Mouse (Mus musculus) embryonic facial prominence, embryonic 13.5 days (tissue): Measurements from ENCODE around the gene Gm28048. TPM values are rescaled to one million over a fixed set of nuclear protein-coding genes. Genes with fewer than 3 reads are reported as not detected.

Experiments used
- ATAC-seq: fragments of 200-750 bp; cut with Nextera tagmentation; 2 replicates; pipeline ENCODE4 v1.8.0; 2017; ENCODE audit warnings: low read depth; ENCODE audit not compliant: insufficient number of reproducible peaks, insufficient read depth, low FRiP score, low TSS enrichment
- H3K27ac ChIP-seq: fragments of 300-500 bp; sonication (generic); 2 replicates; pipeline ENCODE4 v1.5.1; 2015; ENCODE audit warnings: moderate library complexity, mild to moderate bottlenecking, inconsistent platforms
- H3K27me3 ChIP-seq: fragments of 300-500 bp; sonication (generic); 2 replicates; pipeline ENCODE4 v1.6.1; 2015; ENCODE audit warnings: mild to moderate bottlenecking, inconsistent platforms
- H3K36me3 ChIP-seq: fragments of 300-500 bp; sonication (generic); 2 replicates; pipeline ENCODE4 v1.6.1; 2015; ENCODE audit warnings: mild to moderate bottlenecking, inconsistent platforms
- H3K4me1 ChIP-seq: fragments of 300-500 bp; sonication (generic); 2 replicates; pipeline ENCODE4 v1.6.1; 2015; ENCODE audit warnings: inconsistent platforms
- H3K4me2 ChIP-seq: fragments of 300-500 bp; sonication (generic); 2 replicates; pipeline ENCODE4 v1.6.1; 2015; ENCODE audit warnings: moderate library complexity, mild to moderate bottlenecking, inconsistent platforms
- H3K4me3 ChIP-seq: fragments of 300-500 bp; sonication (generic); 2 replicates; pipeline ENCODE4 v1.5.1; 2015; ENCODE audit warnings: mild to moderate bottlenecking, inconsistent platforms
- H3K9ac ChIP-seq: fragments of 300-500 bp; sonication (generic); 2 replicates; pipeline ENCODE4 v1.6.1; 2015; ENCODE audit warnings: mild to moderate bottlenecking, inconsistent platforms
- H3K9me3 ChIP-seq: fragments of 300-500 bp; sonication (generic); 2 replicates; pipeline ENCODE4 v1.6.1; 2016; ENCODE audit warnings: inconsistent platforms
- whole genome bisulfite sequencing: fragments of 180-500 bp; shearing (Covaris S2); methylation state at CpG from one replicate; pipeline ENCODE4 v1.1.7; 2015; ENCODE audit warnings: mixed read lengths; 5-methylcytosine and 5-hydroxymethylcytosine counted together
- polyA plus RNA-seq: library from polyadenylated mRNA; unstranded; fragments of >200 nt; fragmentation: Nextera tagmentation; extraction: Ambion mirVana; gene quantifications from 2 replicates; pipeline ENCODE4 v1.2.1, GENCODE M21; 2015

Gene Gm28048
- polyA plus RNA-seq, 1 experiment from 2014 or later = 8.6 TPM

DNA sequence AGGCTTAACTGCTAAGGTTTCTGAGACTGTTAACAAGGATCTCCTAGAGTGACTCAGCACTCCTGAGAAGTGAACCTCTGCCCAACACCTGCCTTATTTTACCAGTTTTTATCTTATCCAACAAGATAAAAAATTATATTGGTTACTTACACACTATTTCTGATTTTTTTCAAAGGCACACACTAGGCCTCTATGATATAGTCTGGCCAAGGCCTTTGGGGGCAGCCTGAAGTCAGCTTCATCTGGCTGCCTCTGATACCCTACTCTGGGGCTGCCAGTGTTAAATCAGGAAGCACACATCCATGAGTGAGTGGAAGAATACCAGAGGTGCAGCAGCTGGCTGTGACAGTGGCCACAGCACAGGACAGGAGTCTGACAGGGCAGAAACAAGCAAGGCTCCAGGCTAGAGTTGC is 75.4 kb downstream of the Gm28048 start:
- no peak overlapping the region for H3K9ac ChIP-seq
- no peaks in the 10 kb centered on the region for H3K36me3 ChIP-seq
- no peak overlapping the region for H3K4me2 ChIP-seq
- no peaks in the 10 kb centered on the region for H3K4me1 ChIP-seq
- no peak overlapping the region for H3K4me3 ChIP-seq
- no peaks in the 10 kb centered on the region for H3K9me3 ChIP-seq
- H3K27me3 ChIP-seq = no peaks in the 10 kb centered on the region
- H3K27ac ChIP-seq = no peak overlapping the region
- ATAC-seq = no peak

DNA sequence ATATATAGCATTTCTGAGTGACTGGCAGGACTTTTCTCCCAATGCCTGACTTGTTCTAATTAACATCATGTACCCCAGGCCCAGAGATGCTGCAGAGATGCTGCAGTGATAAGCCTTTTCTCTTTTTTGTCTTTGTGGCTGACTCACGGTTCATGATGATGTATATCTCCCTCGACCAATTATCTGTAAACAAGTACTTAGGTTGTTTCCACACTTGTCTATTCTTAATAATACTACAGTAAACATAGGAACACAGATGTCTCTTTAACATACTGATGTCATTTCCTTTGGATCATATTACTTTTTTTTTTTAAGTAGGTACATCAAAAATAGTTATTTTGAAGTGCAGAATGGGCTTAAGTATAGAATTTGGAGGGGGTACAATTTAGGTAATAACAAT is 79.0 kb downstream of the Gm28048 start:
- Histone ChIP-seq H3K36me3 (peaks cover 15% of the 10 kb centered on the region; the same call in 1 of the 2 replicates), H3K9ac (no peak overlapping the region), H3K4me3 (no peak overlapping the region), H3K4me1 (no peaks in the 10 kb centered on the region), H3K9me3 (no peaks in the 10 kb centered on the region), H3K27ac (no peak overlapping the region), H3K27me3 (no peaks in the 10 kb centered on the region), H3K4me2 (no peak overlapping the region)
- WGBS = 66% methylated on average over 2 of the region's 2 CpGs
- no peak for ATAC-seq

DNA sequence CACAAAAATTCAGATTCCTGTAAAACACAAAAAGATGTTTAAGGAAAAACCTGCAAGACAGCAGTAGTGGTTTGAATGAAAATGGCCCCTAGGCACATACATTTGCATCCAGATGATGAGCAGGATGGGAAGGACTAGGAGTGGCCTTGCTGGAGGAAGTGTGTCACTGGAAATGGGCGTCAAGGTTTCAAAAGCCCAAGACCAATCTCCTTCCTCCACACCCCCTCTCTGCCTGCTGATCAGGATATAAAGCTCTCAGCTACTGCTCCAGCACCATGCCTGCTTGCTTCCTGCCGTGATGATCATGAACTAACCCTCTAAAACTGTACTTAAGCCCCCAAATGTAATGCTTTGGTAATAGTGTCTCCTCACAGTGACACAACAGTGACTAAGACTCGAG is 81.8 kb downstream of the Gm28048 start:
- Histone ChIP-seq H3K27me3 (no peaks in the 10 kb centered on the region), H3K4me1 (no peaks in the 10 kb centered on the region), H3K9me3 (no peaks in the 10 kb centered on the region), H3K36me3 (peaks cover 15% of the 10 kb centered on the region; the same call in 1 of the 2 replicates), H3K4me3 (no peak overlapping the region), H3K27ac (no peak overlapping the region), H3K9ac (no peak overlapping the region), H3K4me2 (no peak overlapping the region)
- 83% methylated on average over 3 of the region's 3 CpGs for WGBS
- ATAC-seq = no peak

DNA sequence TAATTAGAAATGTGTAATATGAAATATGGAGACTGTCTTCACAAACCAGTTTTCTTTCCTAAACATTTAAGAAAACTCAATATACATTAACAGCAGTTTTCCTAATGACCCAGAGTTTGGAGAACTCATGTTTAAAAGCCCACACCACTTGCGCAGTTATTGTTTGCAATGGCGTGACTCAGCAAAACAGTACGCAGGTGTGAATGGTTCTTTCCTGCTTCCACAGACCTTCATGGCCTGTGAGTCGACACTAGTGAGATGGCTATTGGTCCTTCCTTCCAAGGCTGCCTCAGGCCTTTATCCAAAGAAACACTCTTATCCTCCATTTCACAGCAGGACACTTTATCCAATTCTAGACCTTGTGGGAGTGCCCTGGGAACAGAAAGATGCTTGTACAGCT is 84.2 kb downstream of the Gm28048 start:
- no peak overlapping the region for H3K4me2 ChIP-seq
- H3K27ac ChIP-seq = no peak overlapping the region
- H3K9ac ChIP-seq = no peak overlapping the region
- H3K27me3 ChIP-seq = no peaks in the 10 kb centered on the region
- no peak for ATAC-seq
- H3K4me3 ChIP-seq = no peak overlapping the region
- WGBS = 88% methylated on average over 4 of the region's 4 CpGs
- H3K4me1 ChIP-seq = no peaks in the 10 kb centered on the region
- peaks cover 15% of the 10 kb centered on the region; the same call in 1 of the 2 replicates for H3K36me3 ChIP-seq
- H3K9me3 ChIP-seq = no peaks in the 10 kb centered on the region

DNA sequence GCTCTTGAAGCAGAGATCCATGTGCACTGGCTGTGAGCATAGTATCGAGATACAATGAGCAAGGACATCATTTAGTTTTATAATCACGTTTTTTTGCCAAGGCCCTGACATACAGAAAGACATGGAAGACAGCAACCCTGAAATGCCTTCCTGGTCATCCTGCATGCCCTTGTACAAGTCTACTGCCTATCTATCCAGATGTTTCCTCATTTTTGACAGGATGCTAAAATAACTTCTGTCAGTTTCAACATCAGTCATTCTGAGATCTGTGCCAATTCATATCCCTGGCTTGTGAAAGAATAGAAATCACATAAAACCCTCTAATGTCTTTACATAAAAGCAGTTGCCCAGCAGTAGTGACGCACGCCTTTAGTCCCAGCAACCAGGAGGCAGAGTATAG is 84.8 kb downstream of the Gm28048 start:
- WGBS = 90% methylated on average over 4 of the region's 4 CpGs
- Histone ChIP-seq H3K9ac (no peak overlapping the region), H3K4me2 (no peak overlapping the region), H3K4me1 (no peaks in the 10 kb centered on the region), H3K36me3 (peaks cover 15% of the 10 kb centered on the region; the same call in 1 of the 2 replicates), H3K27me3 (no peaks in the 10 kb centered on the region), H3K27ac (no peak overlapping the region), H3K9me3 (no peaks in the 10 kb centered on the region), H3K4me3 (no peak overlapping the region)
- no peak for ATAC-seq

DNA sequence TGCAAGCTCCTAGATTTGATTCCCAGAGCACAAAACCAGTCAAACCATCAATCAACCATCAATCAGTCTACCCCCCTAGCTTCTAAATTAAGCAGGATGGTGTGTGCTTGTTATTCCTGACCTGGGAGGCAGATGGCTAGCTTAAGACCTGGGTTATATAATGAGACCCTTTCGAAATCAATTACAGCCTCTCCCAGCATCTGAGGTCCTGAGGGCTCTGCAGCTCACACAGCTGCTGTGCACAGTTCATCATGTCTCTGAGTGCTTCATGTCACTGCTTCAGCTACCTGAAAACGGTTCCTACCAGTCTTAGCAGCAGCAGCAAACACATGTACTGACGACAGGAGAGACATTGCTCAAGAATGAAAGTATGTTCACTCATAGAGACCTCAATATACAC is 88.8 kb downstream of the Gm28048 start:
- 50% methylated on average over 3 of the region's 3 CpGs for WGBS
- Histone ChIP-seq H3K9ac (no peak overlapping the region), H3K9me3 (no peaks in the 10 kb centered on the region), H3K27ac (no peak overlapping the region), H3K4me3 (no peak overlapping the region), H3K4me2 (no peak overlapping the region), H3K36me3 (peaks cover 2% of the 10 kb centered on the region; the same call in 1 of the 2 replicates), H3K4me1 (0 out of 2 replicates have a peak, but pooled peaks cover 3% of the 10 kb centered on the region), H3K27me3 (no peaks in the 10 kb centered on the region)
- ATAC-seq = no peak

DNA sequence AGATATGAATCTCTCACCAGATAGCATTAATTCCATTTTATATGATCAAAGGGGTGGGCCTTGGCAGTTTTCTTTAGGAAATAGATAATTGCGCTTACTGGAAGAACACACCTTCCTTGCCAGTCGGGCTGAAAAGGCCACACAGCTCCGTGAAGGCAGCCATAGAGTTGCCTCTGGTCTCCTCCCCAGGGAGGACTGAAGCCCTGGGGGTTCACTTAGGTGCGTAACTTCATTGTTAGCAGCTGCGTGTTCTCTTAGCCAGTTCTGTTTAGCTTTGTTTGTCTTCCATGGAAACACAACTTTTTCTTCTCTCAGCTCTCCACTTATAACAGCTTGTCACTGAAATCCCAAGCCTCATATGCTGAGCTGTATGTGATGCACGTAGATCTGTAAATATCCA is 89.4 kb downstream of the Gm28048 start:
- H3K4me2 ChIP-seq = no peak overlapping the region
- no peak overlapping the region for H3K27ac ChIP-seq
- whole genome bisulfite sequencing = 56% methylated on average over 6 of the region's 6 CpGs
- no peaks in the 10 kb centered on the region for H3K36me3 ChIP-seq
- no peaks in the 10 kb centered on the region for H3K27me3 ChIP-seq
- H3K4me3 ChIP-seq = no peak overlapping the region
- H3K9ac ChIP-seq = no peak overlapping the region
- H3K4me1 ChIP-seq = 0 out of 2 replicates have a peak, but pooled peaks cover 3% of the 10 kb centered on the region
- no peaks in the 10 kb centered on the region for H3K9me3 ChIP-seq
- no peak for ATAC-seq

DNA sequence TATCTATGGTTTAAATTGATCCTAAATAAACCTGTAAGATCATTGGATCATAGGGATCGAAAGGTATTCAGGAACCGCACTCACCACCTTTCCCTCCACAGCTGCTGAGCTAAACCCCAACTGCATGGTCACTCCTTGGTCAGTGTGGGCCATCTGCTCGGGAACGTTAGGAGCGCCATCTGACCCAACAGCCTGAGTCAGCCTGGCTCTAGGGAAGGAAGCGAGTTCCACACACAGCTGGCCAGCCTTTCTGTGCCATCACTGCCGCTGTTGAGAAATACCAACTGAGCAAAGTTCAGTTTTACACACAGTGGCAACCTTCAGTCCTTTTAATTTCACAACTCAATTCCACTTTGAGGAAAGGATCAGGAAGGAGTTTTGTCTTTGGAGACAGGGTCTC is 90.0 kb downstream of the Gm28048 start:
- ATAC-seq = no peak
- Histone ChIP-seq H3K27ac (no peak overlapping the region), H3K9me3 (no peaks in the 10 kb centered on the region), H3K4me3 (no peak overlapping the region), H3K4me2 (no peak overlapping the region), H3K9ac (no peak overlapping the region), H3K27me3 (no peaks in the 10 kb centered on the region), H3K4me1 (0 out of 2 replicates have a peak, but pooled peaks cover 3% of the 10 kb centered on the region), H3K36me3 (no peaks in the 10 kb centered on the region)
- 90% methylated on average over 7 of the region's 7 CpGs for WGBS

DNA sequence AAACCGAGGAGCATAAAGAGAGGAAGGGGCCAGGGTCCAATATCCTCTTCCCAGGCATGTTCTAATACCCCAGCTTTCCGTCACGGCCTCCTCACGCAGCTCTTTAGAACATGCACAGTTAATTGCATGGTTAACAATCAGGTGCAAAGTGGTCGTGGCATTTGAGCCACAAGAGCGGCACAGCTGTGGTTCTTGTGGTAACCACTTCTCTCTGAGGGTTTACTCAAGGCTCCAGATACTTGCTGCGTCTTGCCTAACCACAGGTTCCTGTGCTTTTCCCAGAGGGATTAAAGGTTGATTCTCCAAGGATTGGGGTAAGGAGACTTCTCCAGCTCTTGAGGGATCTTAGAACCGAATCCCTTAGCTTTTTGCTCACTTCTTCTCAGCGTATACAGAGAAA is 90.6 kb downstream of the Gm28048 start:
- no peak for ATAC-seq
- H3K36me3 ChIP-seq = no peaks in the 10 kb centered on the region
- no peak overlapping the region for H3K4me3 ChIP-seq
- H3K4me2 ChIP-seq = no peak overlapping the region
- no peak overlapping the region for H3K27ac ChIP-seq
- no peak overlapping the region for H3K9ac ChIP-seq
- H3K27me3 ChIP-seq = no peaks in the 10 kb centered on the region
- H3K4me1 ChIP-seq = 0 out of 2 replicates have a peak, but pooled peaks cover 3% of the 10 kb centered on the region
- WGBS = 65% methylated on average over 9 of the region's 9 CpGs
- H3K9me3 ChIP-seq = no peaks in the 10 kb centered on the region

DNA sequence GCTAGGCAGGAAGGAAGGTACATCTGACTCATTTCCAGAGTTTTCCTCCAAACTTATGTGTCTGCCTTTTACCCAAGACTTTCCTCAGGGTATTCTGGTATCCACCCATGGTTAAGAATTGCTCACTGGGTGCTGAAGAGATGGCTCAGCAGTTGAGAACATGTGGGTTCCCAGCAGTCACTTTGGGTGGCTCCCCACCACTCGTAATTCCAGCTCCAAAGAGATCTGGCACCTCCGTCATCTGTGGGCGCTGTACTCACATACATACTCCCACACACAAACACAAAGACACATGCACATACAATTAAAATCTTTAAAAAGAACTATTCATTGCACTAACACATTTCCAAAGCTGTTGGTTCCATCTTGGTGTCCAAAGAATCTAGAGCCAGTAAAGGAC is 92.7 kb downstream of the Gm28048 start:
- Histone ChIP-seq H3K27ac (no peak overlapping the region), H3K36me3 (no peaks in the 10 kb centered on the region), H3K4me2 (no peak overlapping the region), H3K4me1 (0 out of 2 replicates have a peak, but pooled peaks cover 3% of the 10 kb centered on the region), H3K4me3 (no peak overlapping the region), H3K27me3 (no peaks in the 10 kb centered on the region), H3K9me3 (no peaks in the 10 kb centered on the region), H3K9ac (no peak overlapping the region)
- 91% methylated on average over 3 of the region's 3 CpGs for WGBS
- ATAC-seq = no peak

DNA sequence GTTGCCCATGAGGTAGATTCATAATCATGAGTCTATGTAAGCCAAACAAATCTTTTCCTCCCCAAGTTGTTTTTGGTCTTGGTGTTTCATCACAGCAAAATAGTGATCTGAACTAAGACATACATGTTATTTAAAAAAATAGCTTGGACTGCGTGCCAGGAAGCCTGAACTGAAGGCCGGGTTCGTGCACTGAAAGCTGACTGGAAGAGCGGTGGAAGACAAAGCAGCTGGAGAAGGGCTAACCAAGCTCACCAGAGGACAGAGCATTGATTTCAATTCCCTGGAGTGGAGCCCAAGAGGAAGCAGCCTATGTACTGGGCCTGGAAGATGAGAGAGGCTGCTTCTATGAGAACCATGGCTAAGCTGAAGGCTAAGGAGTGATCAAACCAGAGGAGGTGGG is 94.9 kb downstream of the Gm28048 start:
- no peak for ATAC-seq

DNA sequence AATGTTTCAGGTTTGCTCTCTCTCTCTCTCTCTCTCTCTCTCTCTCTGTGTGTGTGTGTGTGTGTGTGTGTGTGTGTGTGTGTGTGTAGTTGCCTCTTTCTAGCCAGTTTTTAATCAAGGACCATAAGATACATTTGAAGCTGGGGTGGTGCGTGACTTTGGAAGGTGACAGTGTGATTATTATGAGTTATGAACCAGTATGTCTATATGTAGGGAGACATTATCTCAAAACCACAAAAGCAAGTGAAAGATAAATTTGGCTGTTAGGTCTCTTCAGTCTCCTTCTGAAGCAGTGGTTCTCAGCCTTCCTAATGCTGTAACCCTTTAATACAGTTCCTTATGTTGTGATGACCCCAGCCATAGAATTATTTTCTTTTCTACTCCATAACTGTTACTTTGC is 96.5 kb downstream of the Gm28048 start:
- Histone ChIP-seq H3K4me2 (no peak overlapping the region), H3K36me3 (no peaks in the 10 kb centered on the region), H3K9me3 (no peaks in the 10 kb centered on the region), H3K27ac (no peak overlapping the region), H3K4me3 (no peak overlapping the region), H3K4me1 (no peaks in the 10 kb centered on the region), H3K27me3 (no peaks in the 10 kb centered on the region), H3K9ac (no peak overlapping the region)
- WGBS = 97% methylated on average over 1 of the region's 1 CpGs
- ATAC-seq = no peak

More for the DNA sequence above, 94.9 kb downstream of the Gm28048 start:
- Histone ChIP-seq H3K9ac (no peak overlapping the region), H3K4me2 (no peak overlapping the region), H3K27ac (no peak overlapping the region), H3K27me3 (no peaks in the 10 kb centered on the region), H3K4me3 (no peak overlapping the region), H3K9me3 (no peaks in the 10 kb centered on the region), H3K36me3 (no peaks in the 10 kb centered on the region), H3K4me1 (0 out of 2 replicates have a peak, but pooled peaks cover 3% of the 10 kb centered on the region)
- WGBS = 91% methylated on average over 4 of the region's 4 CpGs

DNA sequence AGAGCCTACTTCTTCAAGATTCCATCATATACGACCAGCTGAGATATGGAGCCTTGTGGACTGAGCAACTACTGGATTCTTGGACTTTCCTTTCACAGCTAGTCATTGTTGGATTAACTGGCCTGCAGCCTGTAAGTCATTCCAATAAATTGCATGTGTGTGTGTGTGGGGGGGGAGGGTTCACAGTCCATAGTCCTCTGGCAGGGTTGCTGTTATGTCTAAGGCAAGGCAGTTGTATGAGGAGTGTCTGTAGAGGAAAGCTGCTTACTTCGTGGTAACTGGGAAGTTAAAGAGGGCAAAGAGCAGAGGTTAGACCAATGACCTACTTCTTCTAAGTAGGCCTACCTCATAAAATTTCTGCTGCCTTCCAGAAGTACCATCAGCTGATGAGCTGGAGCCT is 98.2 kb downstream of the Gm28048 start:
- H3K9ac ChIP-seq = no peak overlapping the region
- no peaks in the 10 kb centered on the region for H3K27me3 ChIP-seq
- no peak for ATAC-seq
- 84% methylated on average over 2 of the region's 2 CpGs for WGBS
- no peak overlapping the region for H3K4me3 ChIP-seq
- H3K27ac ChIP-seq = no peak overlapping the region
- no peaks in the 10 kb centered on the region for H3K4me1 ChIP-seq
- no peak overlapping the region for H3K4me2 ChIP-seq
- H3K9me3 ChIP-seq = no peaks in the 10 kb centered on the region
- H3K36me3 ChIP-seq = no peaks in the 10 kb centered on the region
